Mouse (Mus musculus) heart, postnatal 0 days (tissue): ENCODE data around the gene Haus8. TPM values are rescaled to one million over a fixed set of nuclear protein-coding genes. Genes with fewer than 3 reads are reported as not detected.
"Not testable (repeated sequence)": the region's sequence is repeated elsewhere in the genome, so short reads cannot be mapped to it uniquely, and the experiment has no call there.

ENCODE experiments used
- ATAC-seq: fragments of 200-750 bp; cut with Nextera tagmentation; 2 replicates; pipeline ENCODE4 v1.8.0; 2017; ENCODE audit warnings: low read depth, moderate number of reproducible peaks, moderate library complexity; ENCODE audit not compliant: insufficient read depth
- DNase-seq: peaks from one replicate; pipeline ENCODE4 v3.0.0-alpha.2; 2016; ENCODE audit warnings: low spot score
- H3K27ac ChIP-seq: fragments of 300-500 bp; sonication (generic); 2 replicates; pipeline ENCODE4 v1.5.1; 2014; ENCODE audit warnings: low read depth, mild to moderate bottlenecking
- H3K27me3 ChIP-seq: fragments of 300-500 bp; sonication (generic); 2 replicates; pipeline ENCODE4 v1.6.1; 2014; ENCODE audit warnings: low read length, mixed read lengths; ENCODE audit not compliant: control insufficient read depth, insufficient read depth
- H3K36me3 ChIP-seq: fragments of 300-500 bp; sonication (generic); replicated peaks from 2 replicates; pipeline ENCODE4 v1.6.1; 2014; ENCODE audit warnings: low read length, mixed read lengths; ENCODE audit not compliant: control insufficient read depth, insufficient read depth
- H3K4me1 ChIP-seq: fragments of 300-500 bp; sonication (generic); 2 replicates; pipeline ENCODE4 v1.6.1; 2014; ENCODE audit warnings: antibody characterized with exemption; ENCODE audit not compliant: control insufficient read depth, insufficient read depth
- H3K4me2 ChIP-seq: fragments of 300-500 bp; sonication (generic); 2 replicates; pipeline ENCODE4 v1.6.1; 2014; ENCODE audit warnings: low read depth, mild to moderate bottlenecking, low read length, moderate library complexity
- H3K4me3 ChIP-seq: fragments of 300-500 bp; sonication (generic); 2 replicates; pipeline ENCODE4 v1.5.1; 2014; ENCODE audit warnings: low read depth, low read length
- H3K9ac ChIP-seq: fragments of 300-500 bp; sonication (generic); replicated peaks from 2 replicates; pipeline ENCODE4 v1.6.1; 2014; ENCODE audit warnings: low read depth, low read length, mixed read lengths
- H3K9me3 ChIP-seq: fragments of 300-500 bp; sonication (generic); replicated peaks from 2 replicates; pipeline ENCODE4 v1.6.1; 2016; ENCODE audit warnings: low read length; ENCODE audit not compliant: control insufficient read depth
- CTCF ChIP-seq: IDR thresholded peaks from 2 replicates; pipeline ENCODE4 v1.5.1; 2016; ENCODE audit warnings: antibody characterized with exemption, control low read depth, low read depth
- EP300 ChIP-seq: IDR thresholded peaks from 2 replicates; pipeline ENCODE4 v1.6.1; 2016; ENCODE audit warnings: antibody characterized with exemption, low read depth
- WGBS: fragments of 180-500 bp; shearing (Covaris S2); extraction: QIAGEN DNeasy Blood & Tissue Kit; methylation state at CpG from one replicate; pipeline ENCODE4 v1.1.7; 2014; 5-methylcytosine and 5-hydroxymethylcytosine counted together
- polyA plus RNA-seq: library from polyadenylated mRNA; unstranded; fragments of >200 nt; fragmentation: Nextera tagmentation; extraction: Ambion mirVana; gene quantifications from 2 replicates; pipeline ENCODE4 v1.2.1, GENCODE M21; 2015
- total RNA-seq: library from RNA; depleted of rRNA; stranded (reverse); fragments of >200 nt; gene quantifications from 2 replicates; pipeline ENCODE4 v1.2.3, GENCODE M21; 2014; ENCODE audit warnings: low replicate concordance; rRNA removed

The Haus8 gene
- total and polyA plus RNA-seq, 2 experiments from 2014 or later = 50.6 to 58.3 TPM

- no peak for ATAC-seq
- H3K27ac ChIP-seq = no peak overlapping the region
- 76% methylated on average over 2 of the region's 2 CpGs for WGBS
- TF ChIP-seq EP300 (no peak), CTCF (no peak)
- no peaks in the 10 kb centered on the region for H3K36me3 ChIP-seq
- H3K4me2 ChIP-seq = no peak overlapping the region
- no peaks in the 10 kb centered on the region for H3K27me3 ChIP-seq
- no peaks in the 10 kb centered on the region for H3K9me3 ChIP-seq
- no peak overlapping the region for H3K4me3 ChIP-seq
- no peaks in the 10 kb centered on the region for H3K4me1 ChIP-seq
- H3K9ac ChIP-seq = no peak overlapping the region
- DNase-seq = no peak
These were observed 30.0 kb downstream of the Haus8 start for GRCm38 (mm10) chr8:71242757-71243156.

GRCm38 (mm10) chr8:71224560-71224959, 48.2 kb downstream of the Haus8 start:
- H3K36me3 ChIP-seq = no peaks in the 10 kb centered on the region
- H3K4me2 ChIP-seq = no peak overlapping the region
- TF ChIP-seq CTCF = peak; percentile 58
- no peak for TF ChIP-seq EP300
- no peak overlapping the region for H3K27ac ChIP-seq
- H3K4me1 ChIP-seq = no peaks in the 10 kb centered on the region
- WGBS = 31% methylated on average over 2 of the region's 2 CpGs
- ATAC-seq (no peak), DNase-seq (peak; percentile 19)
- no peaks in the 10 kb centered on the region for H3K9me3 ChIP-seq
- H3K4me3 ChIP-seq = no peak overlapping the region
- H3K27me3 ChIP-seq = no peaks in the 10 kb centered on the region
- no peak overlapping the region for H3K9ac ChIP-seq

GRCm38 (mm10) chr8:71214266-71214665, 58.5 kb downstream of the Haus8 start:
- H3K4me2 ChIP-seq, H3K27me3 ChIP-seq, H3K4me1 ChIP-seq, H3K36me3 ChIP-seq, H3K27ac ChIP-seq, ATAC-seq, H3K9ac ChIP-seq, DNase-seq, H3K9me3 ChIP-seq, H3K4me3 ChIP-seq: not testable (repeated sequence)
- 57% methylated on average over 3 of the region's 5 CpGs for WGBS

- WGBS = 8% methylated on average over 2 of the region's 11 CpGs
- H3K27me3 ChIP-seq, H3K9me3 ChIP-seq, H3K36me3 ChIP-seq, DNase-seq, H3K27ac ChIP-seq, H3K9ac ChIP-seq, H3K4me1 ChIP-seq: not testable (repeated sequence)
- peak overlapping the region; percentile 46 for H3K4me2 ChIP-seq
- H3K4me3 ChIP-seq = peak overlapping the region; percentile 36
- peak; percentile 41; the same call in 1 of the 2 replicates for ATAC-seq
These were observed 67.2 kb downstream of the Haus8 start for GRCm38 (mm10) chr8:71205541-71205967.

Other genes with a start within 250 kb of the Haus8 start
- 35.0 and 40.7 TPM in 2 replicates for gene Myo9b, start 220 bp downstream of the Haus8 start, total RNA-seq
- 6.7 and 7.1 TPM in 2 replicates for gene Myo9b, start 220 bp downstream of the Haus8 start, polyA plus RNA-seq
- 91.3 and 127 TPM in 2 replicates for gene Use1, start 93.9 kb upstream of the Haus8 start, total RNA-seq
- 94.8 and 107 TPM in 2 replicates for gene Use1, start 93.9 kb upstream of the Haus8 start, polyA plus RNA-seq
- gene Ocel1, start 98.4 kb upstream of the Haus8 start, total RNA-seq = 10.2 and 10.6 TPM in 2 replicates
- gene Ocel1, start 98.4 kb upstream of the Haus8 start, polyA plus RNA-seq = 5.7 and 5.9 TPM in 2 replicates
- 162 and 174 TPM in 2 replicates for gene Nr2f6, start 109.0 kb upstream of the Haus8 start, total RNA-seq
- 38.3 and 40.5 TPM in 2 replicates for gene Nr2f6, start 109.0 kb upstream of the Haus8 start, polyA plus RNA-seq
- 23.9 and 47.3 TPM in 2 replicates for gene Ushbp1, start 122.9 kb upstream of the Haus8 start, total RNA-seq
- gene Ushbp1, start 122.9 kb upstream of the Haus8 start, polyA plus RNA-seq = 21.6 and 22.1 TPM in 2 replicates
- 99.2 and 155 TPM in 2 replicates for gene Babam1, start 123.9 kb upstream of the Haus8 start, total RNA-seq
- 60.2 and 62.5 TPM in 2 replicates for gene Babam1, start 123.9 kb upstream of the Haus8 start, polyA plus RNA-seq
- 9.5 and 12.1 TPM in 2 replicates for gene Ankle1, start 133.1 kb upstream of the Haus8 start, total RNA-seq
- 4.4 and 5.4 TPM in 2 replicates for gene Ankle1, start 133.1 kb upstream of the Haus8 start, polyA plus RNA-seq
- gene Abhd8, start 190.7 kb upstream of the Haus8 start, total RNA-seq = 57.7 and 69.8 TPM in 2 replicates
- 32.8 and 36.6 TPM in 2 replicates for gene Abhd8, start 190.7 kb upstream of the Haus8 start, polyA plus RNA-seq
- 169 and 188 TPM in 2 replicates for gene Mrpl34, start 192.0 kb upstream of the Haus8 start, total RNA-seq
- gene Mrpl34, start 192.0 kb upstream of the Haus8 start, polyA plus RNA-seq = 284 and 320 TPM in 2 replicates
- gene Dda1, start 196.3 kb upstream of the Haus8 start, total RNA-seq = 73.5 and 89.9 TPM in 2 replicates
- gene Dda1, start 196.3 kb upstream of the Haus8 start, polyA plus RNA-seq = 62.7 and 66.4 TPM in 2 replicates
- 10.8 and 15.0 TPM in 2 replicates for gene Ano8, start 213.0 kb upstream of the Haus8 start, total RNA-seq
- 0.74 and 0.93 TPM in 2 replicates for gene Ano8, start 213.0 kb upstream of the Haus8 start, polyA plus RNA-seq
- 21.1 and 36.7 TPM in 2 replicates for gene Gtpbp3, start 215.2 kb upstream of the Haus8 start, total RNA-seq
- gene Gtpbp3, start 215.2 kb upstream of the Haus8 start, polyA plus RNA-seq = 10.3 and 11.3 TPM in 2 replicates
- gene Plvap, start 238.8 kb upstream of the Haus8 start, total RNA-seq = 51.6 and 95.2 TPM in 2 replicates
- gene Plvap, start 238.8 kb upstream of the Haus8 start, polyA plus RNA-seq = 63.4 and 64.8 TPM in 2 replicates